Mouse (Mus musculus): ENCODE measurements around the gene Rabgap1l. TPM values are rescaled to one million over a fixed set of nuclear protein-coding genes. Genes with fewer than 3 reads are reported as not detected.
"Not testable (repeated sequence)": the region's sequence is repeated elsewhere in the genome, so short reads cannot be mapped to it uniquely, and the experiment has no call there.

Rabgap1l gene
- polyA plus RNA-seq, 1 experiment from 2014 or later = 53.5 TPM

- WGBS (ENCODE audit: insufficient replicate concordance) = 57% methylated on average over 3 of the region's 3 CpGs
- Histone ChIP-seq H3K27me3 (ENCODE audit: control insufficient read depth, insufficient read depth, low read length) (no peaks in the 10 kb centered on the region), H3K9ac (ENCODE audit: low read depth, low read length) (no peak overlapping the region), H3K36me3 (ENCODE audit: control insufficient read depth, insufficient read depth, low read length) (no peaks in the 10 kb centered on the region), H3K9me3 (replicated peaks; ENCODE audit: control insufficient read depth, low read length) (0 out of 2 replicates have a peak, but pooled peaks cover 2% of the 10 kb centered on the region), H3K4me1 (ENCODE audit: control insufficient read depth, insufficient read depth, low read length) (no peaks in the 10 kb centered on the region), H3K4me2 (no peak overlapping the region), H3K27ac (ENCODE audit: low read depth, low read length) (no peak overlapping the region), H3K4me3 (ENCODE audit: low read depth, low read length) (no peak overlapping the region)
- ATAC-seq (replicated peaks; ENCODE audit: insufficient number of reproducible peaks, low FRiP score, low TSS enrichment) = no peak
Measured at GRCm38 (mm10) chr1:160681398-160682050, 111.5 kb downstream of the Rabgap1l start.

DNA sequence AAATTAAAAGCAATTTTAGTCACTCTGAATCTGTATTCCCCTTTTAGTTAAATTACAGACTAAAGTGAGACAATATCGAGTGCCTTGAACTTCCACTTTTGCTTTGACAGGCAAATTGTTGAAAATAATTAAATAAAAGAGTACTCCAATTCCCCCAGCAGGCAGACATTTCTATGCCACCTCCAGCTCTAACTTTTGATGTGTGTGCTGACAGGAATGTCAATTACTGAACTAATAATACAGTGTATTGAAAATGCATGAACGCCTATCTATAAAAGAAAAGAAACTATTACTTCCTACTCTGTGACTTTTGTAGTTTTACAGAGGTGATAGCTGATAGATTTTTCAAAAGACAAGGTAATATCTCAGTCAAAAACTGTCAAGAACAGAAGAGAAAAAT, 118.2 kb downstream of the Rabgap1l start:
- H3K4me1 ChIP-seq (ENCODE audit: control insufficient read depth, insufficient read depth, low read length) = 0 out of 2 replicates have a peak, but pooled peaks cover 3% of the 10 kb centered on the region
- no peaks in the 10 kb centered on the region for H3K36me3 ChIP-seq (ENCODE audit: control insufficient read depth, insufficient read depth, low read length)
- no peaks in the 10 kb centered on the region for H3K27me3 ChIP-seq (ENCODE audit: control insufficient read depth, insufficient read depth, low read length)
- no peak overlapping the region for H3K27ac ChIP-seq (ENCODE audit: low read depth, low read length)
- no peak overlapping the region for H3K4me3 ChIP-seq (ENCODE audit: low read depth, low read length)
- 70% methylated on average over 2 of the region's 2 CpGs for WGBS (ENCODE audit: insufficient replicate concordance)
- ATAC-seq (replicated peaks; ENCODE audit: insufficient number of reproducible peaks, low FRiP score, low TSS enrichment) = no peak
- H3K9ac ChIP-seq (ENCODE audit: low read depth, low read length) = no peak overlapping the region
- no peak overlapping the region for H3K4me2 ChIP-seq
- H3K9me3 ChIP-seq (replicated peaks; ENCODE audit: control insufficient read depth, low read length) = no peaks in the 10 kb centered on the region

DNA sequence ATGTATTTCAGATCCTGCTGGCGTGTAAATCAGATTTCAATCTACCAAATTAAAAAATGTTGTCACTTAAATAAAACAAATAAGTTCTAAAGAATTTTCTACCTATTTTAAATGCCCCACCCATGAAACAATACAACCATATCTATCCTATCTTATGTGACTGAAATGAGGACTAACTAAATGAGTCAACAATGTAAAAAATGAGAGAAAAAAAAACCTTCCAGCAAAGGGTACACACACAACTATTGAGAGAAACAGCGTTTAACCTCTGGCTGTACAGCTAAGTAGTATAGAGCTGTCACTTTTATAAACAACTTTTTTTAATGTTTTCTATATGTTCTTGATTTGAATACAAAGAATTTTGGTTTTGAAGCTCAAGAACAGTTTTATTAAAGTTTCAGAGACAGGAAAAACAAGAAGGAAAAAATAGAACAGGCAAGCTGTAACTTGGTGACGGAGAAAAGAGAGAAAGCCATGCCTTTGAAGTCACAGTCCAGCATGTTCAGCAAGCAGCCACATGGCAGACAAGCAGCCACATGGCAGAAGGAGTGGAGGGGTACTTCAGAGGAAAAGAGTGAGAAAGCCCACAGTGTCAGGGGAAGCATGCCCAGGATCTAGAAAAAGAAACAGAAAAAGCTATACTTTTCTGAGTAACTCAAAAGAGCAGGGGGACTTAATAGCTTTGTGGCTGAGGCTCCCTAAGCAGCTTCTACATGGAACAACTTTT, 120.8 kb downstream of the Rabgap1l start:
- no peak overlapping the region for H3K4me3 ChIP-seq (ENCODE audit: low read depth, low read length)
- H3K4me2 ChIP-seq = no peak overlapping the region
- no peaks in the 10 kb centered on the region for H3K9me3 ChIP-seq (replicated peaks; ENCODE audit: control insufficient read depth, low read length)
- no peak overlapping the region for H3K27ac ChIP-seq (ENCODE audit: low read depth, low read length)
- no peak for ATAC-seq (replicated peaks; ENCODE audit: insufficient number of reproducible peaks, low FRiP score, low TSS enrichment)
- H3K36me3 ChIP-seq (ENCODE audit: control insufficient read depth, insufficient read depth, low read length) = no peaks in the 10 kb centered on the region
- H3K27me3 ChIP-seq (ENCODE audit: control insufficient read depth, insufficient read depth, low read length) = no peaks in the 10 kb centered on the region
- H3K9ac ChIP-seq (ENCODE audit: low read depth, low read length) = no peak overlapping the region
- 62% methylated on average over 3 of the region's 3 CpGs for WGBS (ENCODE audit: insufficient replicate concordance)
- 0 out of 2 replicates have a peak, but pooled peaks cover 3% of the 10 kb centered on the region for H3K4me1 ChIP-seq (ENCODE audit: control insufficient read depth, insufficient read depth, low read length)

- no peaks in the 10 kb centered on the region for H3K27me3 ChIP-seq (ENCODE audit: control insufficient read depth, insufficient read depth, low read length)
- no peak overlapping the region for H3K4me3 ChIP-seq (ENCODE audit: low read depth, low read length)
- no peak overlapping the region for H3K27ac ChIP-seq (ENCODE audit: low read depth, low read length)
- ATAC-seq (replicated peaks; ENCODE audit: insufficient number of reproducible peaks, low FRiP score, low TSS enrichment) = no peak
- peaks cover 6% of the 10 kb centered on the region for H3K4me1 ChIP-seq (ENCODE audit: control insufficient read depth, insufficient read depth, low read length)
- H3K4me2 ChIP-seq = no peak overlapping the region
- H3K36me3 ChIP-seq (ENCODE audit: control insufficient read depth, insufficient read depth, low read length) = no peaks in the 10 kb centered on the region
- H3K9me3 ChIP-seq (replicated peaks; ENCODE audit: control insufficient read depth, low read length) = no peaks in the 10 kb centered on the region
- WGBS (ENCODE audit: insufficient replicate concordance) = 65% methylated on average over 2 of the region's 2 CpGs
- H3K9ac ChIP-seq (ENCODE audit: low read depth, low read length) = no peak overlapping the region
Measured at GRCm38 (mm10) chr1:160655806-160656470, 137.1 kb downstream of the Rabgap1l start.

- 46% methylated on average over 3 of the region's 3 CpGs for WGBS (ENCODE audit: insufficient replicate concordance)
- Histone ChIP-seq H3K9ac (ENCODE audit: low read depth, low read length) (no peak overlapping the region), H3K9me3 (replicated peaks; ENCODE audit: control insufficient read depth, low read length) (no peaks in the 10 kb centered on the region), H3K36me3 (ENCODE audit: control insufficient read depth, insufficient read depth, low read length) (no peaks in the 10 kb centered on the region), H3K27ac (ENCODE audit: low read depth, low read length) (no peak overlapping the region), H3K27me3 (ENCODE audit: control insufficient read depth, insufficient read depth, low read length) (no peaks in the 10 kb centered on the region), H3K4me1 (ENCODE audit: control insufficient read depth, insufficient read depth, low read length) (peaks cover 6% of the 10 kb centered on the region), H3K4me2 (no peak overlapping the region), H3K4me3 (ENCODE audit: low read depth, low read length) (no peak overlapping the region)
- no peak for ATAC-seq (replicated peaks; ENCODE audit: insufficient number of reproducible peaks, low FRiP score, low TSS enrichment)
Measured at GRCm38 (mm10) chr1:160651691-160652090, 141.3 kb downstream of the Rabgap1l start.

GRCm38 (mm10) chr1:160645416-160645815, 147.6 kb downstream of the Rabgap1l start:
- H3K36me3 ChIP-seq (ENCODE audit: control insufficient read depth, insufficient read depth, low read length) = no peaks in the 10 kb centered on the region
- no peaks in the 10 kb centered on the region for H3K9me3 ChIP-seq (replicated peaks; ENCODE audit: control insufficient read depth, low read length)
- no peaks in the 10 kb centered on the region for H3K4me1 ChIP-seq (ENCODE audit: control insufficient read depth, insufficient read depth, low read length)
- H3K4me2 ChIP-seq = no peak overlapping the region
- no peak overlapping the region for H3K27ac ChIP-seq (ENCODE audit: low read depth, low read length)
- 88% methylated on average over 3 of the region's 3 CpGs for WGBS (ENCODE audit: insufficient replicate concordance)
- H3K4me3 ChIP-seq (ENCODE audit: low read depth, low read length) = no peak overlapping the region
- no peak overlapping the region for H3K9ac ChIP-seq (ENCODE audit: low read depth, low read length)
- no peak for ATAC-seq (replicated peaks; ENCODE audit: insufficient number of reproducible peaks, low FRiP score, low TSS enrichment)
- no peaks in the 10 kb centered on the region for H3K27me3 ChIP-seq (ENCODE audit: control insufficient read depth, insufficient read depth, low read length)

GRCm38 (mm10) chr1:160628213-160628932, 164.6 kb downstream of the Rabgap1l start:
- Histone ChIP-seq H3K36me3 (ENCODE audit: control insufficient read depth, insufficient read depth, low read length) (no peaks in the 10 kb centered on the region), H3K4me2 (no peak overlapping the region), H3K9ac (ENCODE audit: low read depth, low read length) (no peak overlapping the region), H3K27ac (ENCODE audit: low read depth, low read length) (no peak overlapping the region), H3K9me3 (replicated peaks; ENCODE audit: control insufficient read depth, low read length) (no peaks in the 10 kb centered on the region), H3K27me3 (ENCODE audit: control insufficient read depth, insufficient read depth, low read length) (no peaks in the 10 kb centered on the region), H3K4me3 (ENCODE audit: low read depth, low read length) (no peak overlapping the region), H3K4me1 (ENCODE audit: control insufficient read depth, insufficient read depth, low read length) (no peaks in the 10 kb centered on the region)
- no peak for ATAC-seq (replicated peaks; ENCODE audit: insufficient number of reproducible peaks, low FRiP score, low TSS enrichment)
- 66% methylated on average over 12 of the region's 12 CpGs for WGBS (ENCODE audit: insufficient replicate concordance)

DNA sequence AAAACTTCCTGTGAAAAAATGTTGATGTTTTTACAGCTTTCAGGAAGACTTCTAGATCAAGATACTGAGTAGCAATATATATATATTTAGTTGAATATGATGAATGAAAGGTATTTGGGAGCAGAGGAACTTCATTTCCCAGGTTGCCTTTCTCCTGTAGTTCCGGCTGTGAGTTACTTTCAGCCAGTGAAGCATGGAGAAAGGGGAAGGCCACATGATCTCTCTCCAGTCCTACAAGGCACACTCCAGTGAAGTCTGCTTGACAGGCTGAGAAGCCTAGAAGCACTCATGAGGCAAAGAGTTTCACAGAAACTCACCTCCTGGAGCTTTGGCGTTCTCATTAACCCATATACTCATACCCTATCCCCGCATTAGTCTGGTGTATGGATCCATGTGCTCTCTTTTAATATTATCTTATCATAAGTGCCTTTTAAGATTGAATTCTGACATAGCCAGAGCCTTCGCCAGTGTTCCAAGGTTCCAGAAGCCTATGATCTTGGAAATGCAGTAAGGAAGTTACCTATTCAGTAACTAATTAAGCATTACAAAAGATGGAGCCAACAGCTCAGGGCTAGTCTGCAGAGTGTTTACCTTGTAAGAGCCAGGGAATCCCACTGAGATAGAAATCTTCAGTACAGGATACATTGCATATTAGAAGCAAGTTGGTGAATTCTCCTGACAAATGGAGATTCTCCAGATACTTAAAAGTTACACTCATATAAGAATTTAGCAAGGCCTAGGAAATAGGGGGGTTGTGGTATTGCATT, 168.5 kb downstream of the Rabgap1l start:
- WGBS (ENCODE audit: insufficient replicate concordance) = 68% methylated on average over 4 of the region's 4 CpGs
- ATAC-seq (replicated peaks; ENCODE audit: insufficient number of reproducible peaks, low FRiP score, low TSS enrichment); H3K27ac ChIP-seq (ENCODE audit: low read depth, low read length); H3K4me1 ChIP-seq (ENCODE audit: control insufficient read depth, insufficient read depth, low read length); H3K9ac ChIP-seq (ENCODE audit: low read depth, low read length); H3K27me3 ChIP-seq (ENCODE audit: control insufficient read depth, insufficient read depth, low read length); H3K4me2 ChIP-seq; H3K4me3 ChIP-seq (ENCODE audit: low read depth, low read length); H3K9me3 ChIP-seq (replicated peaks; ENCODE audit: control insufficient read depth, low read length); H3K36me3 ChIP-seq (ENCODE audit: control insufficient read depth, insufficient read depth, low read length): not testable (repeated sequence)
